Mouse (Mus musculus) forebrain, embryonic 11.5 days (tissue): ENCODE results near the gene Tmcc2. TPM values are rescaled to one million over a fixed set of nuclear protein-coding genes. Genes with fewer than 3 reads are reported as not detected.

Source experiments
- ATAC-seq: fragments of 200-750 bp; cut with Nextera tagmentation; replicated peaks from 2 replicates; pipeline ENCODE4 v1.8.0; 2017; ENCODE audit warnings: moderate TSS enrichment; ENCODE audit not compliant: low FRiP score
- DNase-seq: peaks from one replicate; pipeline ENCODE4 v3.0.0-alpha.2; 2017; ENCODE audit warnings: low spot score
- H3K27ac ChIP-seq: fragments of 300-500 bp; sonication (generic); 2 replicates; pipeline ENCODE4 v1.5.1; 2014; ENCODE audit warnings: low read depth, low read length
- H3K27me3 ChIP-seq: fragments of 300-500 bp; sonication (generic); 2 replicates; pipeline ENCODE4 v1.6.1; 2014; ENCODE audit warnings: mild to moderate bottlenecking, low read length, mixed read lengths; ENCODE audit not compliant: control insufficient read depth, insufficient read depth
- H3K36me3 ChIP-seq: fragments of 300-500 bp; sonication (generic); 2 replicates; pipeline ENCODE4 v1.6.1; 2014; ENCODE audit warnings: mild to moderate bottlenecking, low read length, moderate library complexity, mixed read lengths; ENCODE audit not compliant: control insufficient read depth, insufficient read depth
- H3K4me1 ChIP-seq: fragments of 300-500 bp; sonication (generic); replicated peaks from 2 replicates; pipeline ENCODE4 v1.6.1; 2014; ENCODE audit warnings: low read length, mixed read lengths; ENCODE audit not compliant: control insufficient read depth, insufficient read depth
- H3K4me2 ChIP-seq: fragments of 300-500 bp; sonication (generic); 2 replicates; pipeline ENCODE4 v1.6.1; 2014; ENCODE audit warnings: low read depth, mild to moderate bottlenecking, low read length, moderate library complexity, mixed read lengths; ENCODE audit not compliant: severe bottlenecking
- H3K4me3 ChIP-seq: fragments of 300-500 bp; sonication (generic); 2 replicates; pipeline ENCODE4 v1.5.1; 2014; ENCODE audit warnings: low read depth, low read length
- H3K9ac ChIP-seq: fragments of 300-500 bp; sonication (generic); 2 replicates; pipeline ENCODE4 v1.6.1; 2014; ENCODE audit warnings: low read length
- H3K9me3 ChIP-seq: fragments of 300-500 bp; sonication (generic); 2 replicates; pipeline ENCODE4 v1.6.1; 2016; ENCODE audit warnings: low read length, mixed read lengths; ENCODE audit not compliant: control insufficient read depth
- WGBS: fragments of 180-500 bp; shearing (Covaris S2); extraction: QIAGEN DNeasy Blood & Tissue Kit; methylation state at CpG from one replicate; pipeline ENCODE4 v1.1.7; 2014; 5-methylcytosine and 5-hydroxymethylcytosine counted together
- polyA plus RNA-seq: library from polyadenylated mRNA; unstranded; fragments of >200 nt; fragmentation: Nextera tagmentation; extraction: Ambion mirVana; gene quantifications from 2 replicates; pipeline ENCODE4 v1.2.1, GENCODE M21; 2014

Gene Tmcc2
- polyA plus RNA-seq, 1 experiment from 2014 or later, result 16.1 TPM

DNA sequence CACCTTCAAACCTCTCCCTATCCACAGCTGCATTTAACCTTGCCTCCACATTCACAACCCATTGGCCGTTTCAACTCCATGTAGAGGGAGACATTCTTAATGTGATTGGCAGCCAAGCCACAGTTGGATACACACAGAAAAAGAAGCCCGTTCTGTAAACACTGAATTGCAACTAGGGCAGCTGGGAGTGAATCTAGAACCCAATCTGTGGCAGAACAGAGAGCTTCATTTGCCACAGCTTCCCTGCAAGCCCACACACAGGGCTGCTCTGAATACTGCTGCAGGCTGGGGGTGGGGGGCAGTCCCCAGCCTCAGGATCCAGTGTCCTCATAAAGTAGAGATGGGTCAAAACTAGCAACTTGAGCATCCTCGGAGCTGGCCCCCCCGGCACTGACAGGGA lies 4.8 kb downstream of the Tmcc2 start:
- no peak overlapping the region for H3K4me3 ChIP-seq
- ATAC-seq (no peak), DNase-seq (peak; percentile 39)
- no peaks in the 10 kb centered on the region for H3K9me3 ChIP-seq
- WGBS, result 88% methylated on average over 4 of the region's 4 CpGs
- H3K27me3 ChIP-seq, result no peaks in the 10 kb centered on the region
- H3K36me3 ChIP-seq, result no peaks in the 10 kb centered on the region; the same call in 1 of the 2 replicates
- no peak overlapping the region for H3K9ac ChIP-seq
- H3K4me1 ChIP-seq, result peaks cover 21% of the 10 kb centered on the region
- no peak overlapping the region for H3K27ac ChIP-seq
- no peak overlapping the region for H3K4me2 ChIP-seq

DNA sequence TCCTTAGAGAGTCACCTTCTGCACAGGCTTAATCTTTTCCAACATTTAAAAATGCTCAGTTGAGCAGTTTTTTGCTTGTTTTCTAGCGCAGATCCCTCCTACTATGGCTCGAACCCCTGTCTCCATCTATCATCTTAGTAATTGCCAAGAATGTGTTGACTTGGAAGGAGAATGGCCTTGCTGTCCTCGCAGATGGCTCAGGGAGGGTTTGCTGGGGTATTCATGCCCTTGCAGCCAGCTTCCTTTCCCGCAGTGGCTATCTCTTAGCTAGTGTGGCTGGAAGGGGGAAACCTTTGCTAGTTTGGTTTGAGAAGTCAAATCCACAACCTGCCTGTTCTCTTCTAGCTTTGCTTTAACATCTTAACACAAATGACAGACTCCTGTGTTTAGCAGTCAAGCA lies 5.4 kb downstream of the Tmcc2 start:
- H3K4me1 ChIP-seq, result peaks cover 21% of the 10 kb centered on the region
- H3K4me3 ChIP-seq, result no peak overlapping the region
- WGBS, result 85% methylated on average over 4 of the region's 4 CpGs
- no peak overlapping the region for H3K4me2 ChIP-seq
- ATAC-seq (no peak), DNase-seq (peak; percentile 24)
- H3K9ac ChIP-seq, result no peak overlapping the region
- H3K27me3 ChIP-seq, result no peaks in the 10 kb centered on the region
- no peaks in the 10 kb centered on the region for H3K9me3 ChIP-seq
- no peaks in the 10 kb centered on the region; the same call in 1 of the 2 replicates for H3K36me3 ChIP-seq
- H3K27ac ChIP-seq, result no peak overlapping the region

DNA sequence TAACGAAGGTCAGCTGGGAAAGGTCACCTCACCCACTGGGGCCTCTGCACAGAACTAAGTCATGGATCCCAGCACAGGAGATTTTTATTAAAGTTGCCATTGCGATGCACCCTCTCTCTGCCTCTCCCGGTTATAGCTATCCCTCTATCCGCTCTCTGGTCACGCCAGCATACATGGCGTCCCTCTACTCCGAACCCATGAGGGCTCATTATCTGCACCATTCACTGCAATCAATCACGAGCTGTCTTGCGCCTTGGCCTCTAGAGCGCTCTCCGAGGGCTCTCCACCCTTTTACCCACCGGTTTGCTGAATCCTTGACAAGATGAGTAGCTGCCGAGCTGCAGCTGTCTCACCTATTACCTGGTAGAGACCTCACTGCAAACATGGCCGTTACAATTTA lies 5.8 kb downstream of the Tmcc2 start:
- no peaks in the 10 kb centered on the region for H3K9me3 ChIP-seq
- WGBS, result 70% methylated on average over 14 of the region's 14 CpGs
- H3K4me2 ChIP-seq, result no peak overlapping the region
- DNase-seq (peak; percentile 44), ATAC-seq (no peak)
- H3K27ac ChIP-seq, result no peak overlapping the region
- no peak overlapping the region for H3K4me3 ChIP-seq
- H3K9ac ChIP-seq, result no peak overlapping the region
- no peaks in the 10 kb centered on the region for H3K27me3 ChIP-seq
- peaks cover 21% of the 10 kb centered on the region for H3K4me1 ChIP-seq
- H3K36me3 ChIP-seq, result no peaks in the 10 kb centered on the region; the same call in 1 of the 2 replicates

DNA sequence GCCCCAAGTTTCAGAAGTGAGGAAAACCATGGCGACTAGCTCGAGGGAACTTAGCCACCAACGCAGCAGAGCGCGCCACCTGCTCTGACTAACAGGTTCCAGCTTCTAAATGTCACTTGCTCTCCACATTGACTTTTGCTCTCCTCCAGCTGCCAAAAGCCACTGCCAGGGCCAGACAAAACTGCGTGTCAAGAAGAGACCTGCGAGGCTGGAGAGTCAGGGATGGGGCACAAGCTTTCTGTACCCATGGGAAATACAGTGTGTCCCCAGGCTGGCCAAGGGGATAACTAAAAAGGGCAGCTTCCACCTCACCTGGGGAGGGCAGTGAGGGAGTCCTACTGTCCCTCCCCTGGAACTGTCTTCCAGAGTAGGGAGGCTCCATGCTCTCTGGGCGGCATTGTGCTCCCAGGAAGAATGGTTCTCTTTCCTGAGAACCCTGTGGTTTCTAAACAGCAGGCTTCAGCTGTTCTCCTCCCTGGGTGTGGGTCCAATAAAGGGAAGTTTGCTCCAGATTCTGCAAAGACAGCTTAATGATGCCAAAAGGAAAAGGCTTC lies 7.0 kb downstream of the Tmcc2 start:
- Histone ChIP-seq H3K4me3 (no peak overlapping the region), H3K4me2 (no peak overlapping the region), H3K27ac (no peak overlapping the region), H3K9me3 (no peaks in the 10 kb centered on the region), H3K27me3 (no peaks in the 10 kb centered on the region), H3K9ac (no peak overlapping the region), H3K36me3 (no peaks in the 10 kb centered on the region; the same call in 1 of the 2 replicates), H3K4me1 (peaks cover 12% of the 10 kb centered on the region; the same call in 1 of the 2 replicates)
- no peak for ATAC-seq
- no peak for DNase-seq
- 89% methylated on average over 8 of the region's 8 CpGs for WGBS

DNA sequence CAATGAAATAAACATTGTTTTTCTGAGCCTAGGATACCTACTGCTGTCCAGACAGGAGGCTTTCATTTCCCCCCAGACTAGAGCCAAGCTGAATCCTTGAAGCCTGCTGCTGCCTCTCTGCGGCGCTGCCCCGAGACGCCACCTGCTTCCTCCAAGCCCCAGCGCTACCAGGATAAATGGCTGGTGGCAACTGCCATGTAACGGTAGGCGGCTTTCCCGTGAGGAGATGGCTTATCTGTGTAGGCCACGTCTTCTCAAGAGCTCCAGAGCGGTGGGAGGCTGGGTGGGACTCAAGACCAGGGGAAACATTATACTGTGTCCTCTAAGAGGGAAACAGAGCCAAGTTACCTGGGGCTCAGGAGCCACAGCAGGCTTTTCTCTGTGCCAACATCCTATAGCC lies 9.2 kb downstream of the Tmcc2 start:
- peak; percentile 37 for DNase-seq
- WGBS, result 86% methylated on average over 10 of the region's 10 CpGs

DNA sequence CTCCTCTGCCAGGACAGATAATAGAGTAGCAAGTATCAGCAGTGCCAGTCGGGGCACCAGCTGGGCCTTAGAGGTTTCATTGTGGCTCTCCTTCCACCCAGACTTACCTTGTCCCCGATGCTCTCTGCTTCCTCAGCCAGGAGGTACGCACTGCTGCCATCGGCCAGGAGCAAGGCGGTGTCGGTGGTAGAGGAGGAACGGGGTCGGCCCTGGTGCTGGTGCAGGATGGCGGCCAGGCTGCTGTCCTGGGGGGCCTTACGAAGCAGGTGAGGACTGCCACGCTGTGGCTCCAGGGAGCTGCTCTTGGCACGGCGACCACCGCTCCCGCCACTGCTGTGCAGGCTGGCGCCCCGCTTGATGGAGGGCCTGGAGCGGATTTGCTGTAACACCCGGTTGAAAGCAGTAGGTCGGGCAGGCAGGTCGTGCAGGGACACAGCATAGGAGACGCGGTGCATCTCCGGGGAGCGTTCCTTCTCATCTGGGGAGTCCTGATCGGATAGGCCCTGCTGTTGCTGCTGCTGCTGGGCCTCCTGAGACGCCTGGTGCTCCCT lies 10.5 kb downstream of the Tmcc2 start:
- no peaks in the 10 kb centered on the region; the same call in 1 of the 2 replicates for H3K36me3 ChIP-seq

More for the DNA sequence above, 9.2 kb downstream of the Tmcc2 start:
- no peaks in the 10 kb centered on the region; the same call in 1 of the 2 replicates for H3K36me3 ChIP-seq
- H3K4me2 ChIP-seq, result no peak overlapping the region
- no peaks in the 10 kb centered on the region for H3K27me3 ChIP-seq
- H3K4me3 ChIP-seq, result no peak overlapping the region
- H3K9me3 ChIP-seq, result no peaks in the 10 kb centered on the region
- no peak for ATAC-seq
- 0 out of 2 replicates have a peak, but pooled peaks cover 5% of the 10 kb centered on the region for H3K4me1 ChIP-seq
- no peak overlapping the region for H3K9ac ChIP-seq
- H3K27ac ChIP-seq, result no peak overlapping the region

DNA sequence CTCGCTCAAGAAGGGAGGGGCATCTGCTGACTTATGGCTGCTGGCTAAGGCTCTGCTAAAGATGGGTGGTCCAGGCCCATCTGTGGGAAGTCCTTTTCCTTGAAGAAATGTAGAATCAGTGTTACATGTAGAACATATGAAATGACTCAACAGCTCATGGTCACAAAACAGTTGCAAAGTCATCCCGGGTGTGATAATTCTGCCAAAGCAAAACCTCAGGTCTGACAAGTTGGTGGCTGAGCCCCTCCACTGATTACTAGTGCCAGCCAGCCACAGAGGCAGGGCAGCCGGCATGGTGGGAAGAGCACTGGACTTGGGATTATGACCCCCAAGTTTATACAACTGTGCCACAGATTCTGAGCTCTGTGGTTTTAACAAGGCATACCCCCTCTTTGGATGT lies 13.3 kb downstream of the Tmcc2 start:
- no peaks in the 10 kb centered on the region for H3K9me3 ChIP-seq
- no peak overlapping the region for H3K4me3 ChIP-seq
- no peaks in the 10 kb centered on the region for H3K27me3 ChIP-seq
- H3K4me2 ChIP-seq, result no peak overlapping the region
- H3K4me1 ChIP-seq, result peaks cover 6% of the 10 kb centered on the region
- no peak overlapping the region for H3K27ac ChIP-seq
- no peaks in the 10 kb centered on the region; the same call in 1 of the 2 replicates for H3K36me3 ChIP-seq
- no peak for ATAC-seq
- no peak overlapping the region for H3K9ac ChIP-seq
- 88% methylated on average over 3 of the region's 3 CpGs for WGBS
- DNase-seq, result no peak

More for the DNA sequence above, 10.5 kb downstream of the Tmcc2 start:
- 0 out of 2 replicates have a peak, but pooled peaks cover 5% of the 10 kb centered on the region for H3K4me1 ChIP-seq
- H3K4me2 ChIP-seq, result no peak overlapping the region
- no peak overlapping the region for H3K27ac ChIP-seq
- DNase-seq (peak; percentile 46), ATAC-seq (no peak)
- H3K9me3 ChIP-seq, result no peaks in the 10 kb centered on the region
- WGBS, result 89% methylated on average over 27 of the region's 27 CpGs
- H3K9ac ChIP-seq, result no peak overlapping the region
- no peak overlapping the region for H3K4me3 ChIP-seq
- H3K27me3 ChIP-seq, result no peaks in the 10 kb centered on the region

DNA sequence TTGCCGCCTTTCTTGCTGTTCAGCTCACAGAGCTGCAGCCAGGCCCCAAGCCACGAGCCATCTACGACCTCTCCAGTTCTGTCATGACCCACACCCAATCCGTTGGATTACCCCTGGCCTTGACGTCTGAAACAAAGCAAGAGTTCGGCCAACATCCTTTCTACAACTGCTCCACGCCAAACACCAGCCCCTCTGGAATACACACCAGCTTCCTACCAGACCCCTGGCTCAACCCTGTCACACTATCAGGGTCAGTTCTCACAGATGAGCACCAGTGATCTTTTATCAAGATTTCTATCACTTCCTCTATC lies 14.1 kb downstream of the Tmcc2 start:
- no peak overlapping the region for H3K4me2 ChIP-seq
- H3K36me3 ChIP-seq, result no peaks in the 10 kb centered on the region; the same call in 1 of the 2 replicates
- H3K27ac ChIP-seq, result no peak overlapping the region
- H3K27me3 ChIP-seq, result no peaks in the 10 kb centered on the region
- no peaks in the 10 kb centered on the region for H3K9me3 ChIP-seq
- H3K4me1 ChIP-seq, result peaks cover 6% of the 10 kb centered on the region
- ATAC-seq (no peak), DNase-seq (no peak)
- no peak overlapping the region for H3K4me3 ChIP-seq
- H3K9ac ChIP-seq, result no peak overlapping the region
- WGBS, result 74% methylated on average over 7 of the region's 7 CpGs
